Mouse (Mus musculus) cerebellum, adult 8-10 months (tissue): ENCODE results near the gene Bst1.

ENCODE experiments used
- DNase-seq: peaks from one replicate; pipeline ENCODE4 v3.0.0; 2022

Bst1 gene

DNA sequence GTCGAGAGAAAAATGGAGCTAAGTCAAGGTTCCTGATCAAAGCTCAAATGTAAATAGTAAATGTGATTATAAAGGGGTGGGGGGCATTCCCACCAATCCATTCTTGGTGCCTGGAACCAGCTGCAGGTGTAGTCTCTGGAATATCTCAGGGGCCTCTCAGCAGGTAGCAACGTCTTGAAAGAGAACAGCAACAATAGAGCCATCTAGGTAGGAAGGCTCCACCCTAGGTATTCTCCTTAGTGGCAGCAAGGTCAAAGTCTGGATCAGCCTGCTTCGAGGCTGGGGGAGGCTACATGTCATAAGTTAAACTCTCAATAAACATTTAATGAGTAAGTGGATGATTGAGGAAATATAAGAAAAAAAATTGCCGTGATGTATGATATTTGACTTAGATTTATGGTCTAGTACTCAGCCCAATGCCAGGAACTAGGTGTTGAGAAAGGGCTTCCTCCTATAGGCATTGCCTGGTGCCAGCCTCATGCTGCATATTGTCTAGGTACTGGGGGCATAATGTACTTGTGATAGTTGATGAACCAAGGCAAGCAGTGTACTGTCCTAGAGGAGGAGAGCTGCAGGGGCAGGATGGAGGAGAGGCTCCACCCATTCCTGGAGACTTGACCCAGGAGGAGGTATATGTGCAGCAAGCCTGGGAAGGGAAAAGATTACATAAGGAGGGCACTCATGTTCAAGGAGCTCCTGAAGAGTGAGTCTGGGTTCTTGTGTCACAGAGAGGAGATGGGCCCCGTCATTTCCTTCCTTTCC is 42.2 kb downstream of the Bst1 start:
- DNase-seq = no peak

DNA sequence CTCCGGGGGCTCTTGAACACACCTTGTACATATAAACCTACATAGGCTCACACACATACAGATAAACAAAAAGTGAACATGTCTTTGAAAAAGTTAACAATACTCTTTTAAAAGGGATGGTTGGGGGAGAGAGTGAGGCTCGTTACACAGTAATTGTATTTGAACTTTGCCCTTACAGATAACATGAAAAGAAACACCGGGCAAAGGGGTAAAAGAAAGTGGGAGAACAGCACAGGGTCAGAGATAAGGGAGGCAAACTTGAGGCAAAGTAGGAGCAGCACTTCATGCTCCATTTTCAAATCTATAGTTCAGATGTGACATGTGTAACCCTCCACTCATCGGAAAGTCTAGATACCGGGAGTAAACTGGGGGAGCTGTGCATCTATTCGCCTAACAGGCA is 45.0 kb downstream of the Bst1 start:
- DNase-seq = no peak

DNA sequence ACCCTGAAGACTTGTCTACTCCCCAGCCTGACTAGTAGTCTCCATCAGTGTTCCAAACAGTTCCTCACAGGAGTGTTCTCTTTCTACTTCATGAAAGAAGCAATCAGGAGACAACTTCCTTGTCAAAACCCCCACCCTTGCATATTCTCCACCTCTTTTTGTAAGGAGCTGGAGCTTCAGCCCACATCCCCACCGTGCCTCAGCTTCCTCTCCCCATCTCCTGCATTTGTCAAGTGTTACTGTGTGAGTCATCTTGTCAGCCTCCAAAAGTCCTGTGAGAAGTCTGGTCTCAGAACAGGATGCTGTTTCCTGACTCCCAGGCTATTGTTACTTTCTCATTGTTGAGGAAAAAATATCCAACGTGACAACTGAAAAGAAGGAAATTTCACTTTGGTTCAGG is 46.6 kb downstream of the Bst1 start:
- no peak for DNase-seq

DNA sequence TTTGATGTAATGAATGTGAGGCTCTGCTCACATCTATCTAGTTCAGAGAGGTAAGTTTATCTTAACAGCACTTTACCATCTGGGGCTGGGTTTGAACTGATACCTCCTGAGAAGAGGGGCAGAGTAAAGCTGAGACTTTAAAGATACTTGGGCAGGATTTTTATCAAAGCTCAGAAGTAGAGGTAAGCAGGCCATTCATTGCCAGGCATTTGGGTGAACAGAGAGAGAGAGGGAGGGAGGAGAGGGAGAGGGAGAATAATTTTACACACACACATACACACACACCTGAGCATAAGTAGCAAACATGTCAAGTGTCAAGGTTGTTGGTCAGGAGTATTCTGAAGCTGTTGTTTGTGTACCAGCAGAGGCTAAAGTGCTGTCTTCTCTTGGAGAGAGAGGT is 49.6 kb downstream of the Bst1 start, which contains the start of gene Cd38:
Cd38 (plus strand) TSS at position 301 of the 400 bp plus-strand sequence.
- no peak for DNase-seq

DNA sequence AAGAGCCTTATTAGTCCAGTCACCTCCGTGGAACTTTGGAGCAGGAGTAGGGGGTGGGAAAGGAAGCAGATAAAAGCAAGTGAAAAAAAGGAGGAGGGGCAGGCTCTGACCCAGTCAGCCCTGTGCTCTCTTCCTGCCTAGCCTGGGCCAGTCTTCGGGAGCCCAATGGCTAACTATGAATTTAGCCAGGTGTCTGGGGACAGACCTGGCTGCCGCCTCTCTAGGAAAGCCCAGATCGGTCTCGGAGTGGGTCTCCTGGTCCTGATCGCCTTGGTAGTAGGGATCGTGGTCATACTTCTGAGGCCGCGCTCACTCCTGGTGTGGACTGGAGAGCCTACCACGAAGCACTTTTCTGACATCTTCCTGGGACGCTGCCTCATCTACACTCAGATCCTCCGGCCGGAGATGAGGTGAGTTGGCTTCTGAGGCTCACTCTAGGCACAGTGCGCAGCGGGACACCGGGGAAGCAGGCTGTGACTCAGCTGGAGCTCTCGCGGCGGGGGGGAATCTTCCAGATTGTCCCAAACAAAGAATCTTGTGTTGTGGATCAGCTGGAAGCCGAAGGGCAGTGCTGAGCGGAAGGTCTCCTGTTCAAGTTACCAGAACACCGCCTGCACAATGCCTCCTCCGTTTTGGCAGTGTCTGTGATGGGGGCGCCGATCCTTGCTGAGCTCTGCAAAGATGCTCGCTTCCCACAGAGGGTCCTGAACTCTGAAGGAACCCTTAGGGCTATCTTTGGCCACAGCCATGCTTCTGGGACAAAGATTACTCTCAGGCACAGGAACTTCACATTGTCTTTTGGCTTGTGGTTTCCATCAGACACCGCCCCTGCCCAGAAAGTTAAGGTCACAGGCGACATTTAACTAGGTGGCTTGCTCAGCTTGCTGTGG is 50.3 kb downstream of the Bst1 start:
- DNase-seq = peak; percentile 19

DNA sequence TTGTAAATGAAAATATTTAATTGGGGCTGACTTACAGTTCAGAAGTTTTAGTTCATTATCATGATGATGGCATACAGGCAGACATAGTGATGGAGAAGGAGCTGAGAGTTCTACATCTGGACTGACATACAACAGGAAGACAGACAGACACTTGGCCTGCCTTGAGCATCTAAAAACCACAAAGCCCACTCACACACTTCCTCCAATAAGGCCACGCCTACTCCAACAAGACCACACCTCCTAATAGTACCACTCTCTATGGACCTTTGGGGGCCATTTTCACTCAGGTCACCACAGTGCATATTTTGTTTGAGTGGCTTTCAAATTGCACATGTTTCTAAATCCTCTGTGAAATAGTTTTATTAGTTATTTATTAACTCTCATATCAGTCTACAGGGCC is 53.2 kb downstream of the Bst1 start:
- no peak for DNase-seq

DNA sequence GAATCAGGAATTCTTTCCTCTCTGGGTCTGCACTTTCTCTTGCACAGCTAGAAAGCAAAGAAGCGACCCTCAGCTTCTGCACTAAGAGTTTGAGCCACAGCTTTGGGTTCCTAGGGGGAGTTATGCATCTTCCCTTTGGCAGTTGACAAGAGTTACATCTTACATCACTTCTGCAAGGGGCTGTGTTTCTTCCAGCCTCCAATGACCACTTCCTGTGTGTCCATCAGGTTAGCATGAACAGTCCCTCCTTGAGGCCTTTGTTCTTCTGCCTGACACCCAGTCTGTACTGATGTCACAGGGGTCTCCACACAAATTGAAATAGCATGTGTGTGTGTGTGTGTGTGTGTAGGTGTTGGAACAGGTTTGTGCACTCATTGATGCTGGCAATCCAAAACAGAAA is 54.0 kb downstream of the Bst1 start:
- DNase-seq = no peak

DNA sequence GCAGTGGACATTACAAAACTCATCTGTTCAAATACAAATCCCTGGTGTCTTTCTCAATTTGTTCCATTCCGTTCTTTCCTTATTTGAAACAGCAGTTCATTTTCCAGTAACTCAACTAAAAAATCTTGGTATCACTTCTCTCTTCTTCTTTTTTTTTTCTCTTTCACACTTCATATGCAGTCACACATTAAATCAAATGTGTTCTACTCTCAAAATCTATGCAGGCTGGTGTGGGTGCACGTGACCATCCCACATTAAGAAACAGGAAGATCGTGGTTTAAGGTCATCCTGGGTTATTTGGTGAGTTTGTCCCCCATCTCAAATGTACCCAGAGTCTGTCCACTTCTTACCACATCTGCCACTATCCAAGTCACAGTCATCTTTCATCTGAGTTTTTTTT is 63.3 kb downstream of the Bst1 start:
- DNase-seq = no peak

DNA sequence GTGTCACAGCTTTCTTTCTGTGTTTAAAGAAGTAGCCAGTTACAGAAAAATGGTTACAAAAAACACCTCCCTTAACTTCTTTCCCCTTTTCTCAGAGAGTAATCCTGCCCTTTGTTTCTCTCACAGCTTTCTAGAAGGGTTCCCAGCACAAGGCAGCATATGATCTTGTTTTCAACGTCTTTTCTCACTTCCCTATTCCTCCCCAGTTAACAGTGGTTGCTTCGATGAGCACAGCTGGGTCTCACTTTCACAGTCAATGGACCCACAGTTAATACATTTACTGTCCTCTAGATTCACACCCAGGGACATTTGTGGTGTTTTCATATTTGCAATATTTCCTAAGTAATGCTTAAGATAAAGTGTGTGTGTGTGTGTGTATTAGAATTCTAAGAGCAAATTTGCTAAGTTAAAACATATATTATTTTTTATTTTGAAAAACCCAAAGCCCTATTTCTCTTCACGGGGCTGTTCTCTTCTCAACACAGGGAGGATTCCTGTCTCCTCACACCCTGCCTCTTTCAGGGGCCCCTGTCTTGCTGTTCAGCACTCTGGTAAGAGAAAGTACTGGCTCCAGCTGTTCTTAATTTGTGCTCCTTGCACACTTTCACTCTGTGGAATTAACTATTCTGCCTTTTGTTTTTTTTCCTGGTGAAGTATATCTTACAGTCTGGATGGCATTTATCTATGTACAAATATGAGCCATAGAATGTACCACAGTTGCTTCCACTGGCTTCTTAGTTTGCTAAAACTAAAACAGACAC is 66.6 kb downstream of the Bst1 start:
- DNase-seq = no peak

DNA sequence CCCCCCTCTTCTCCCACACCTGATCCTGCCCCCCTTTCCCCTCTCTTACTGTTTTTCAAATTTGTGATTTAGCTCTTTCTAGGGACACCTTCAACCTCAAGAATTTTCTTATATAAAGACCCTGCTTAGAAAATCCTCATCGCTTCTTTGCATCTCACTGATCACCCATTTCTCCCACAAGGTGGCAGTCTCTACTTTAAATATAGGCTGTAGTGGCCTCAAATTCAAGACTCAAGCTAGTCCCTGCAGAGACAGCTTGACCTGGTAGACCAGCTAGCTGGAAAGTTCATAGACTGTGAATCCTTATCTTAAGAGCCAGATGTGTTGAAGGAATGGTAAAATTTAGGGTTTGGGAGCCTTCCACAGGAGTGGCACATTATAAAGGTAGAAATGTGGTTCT is 73.7 kb downstream of the Bst1 start:
- no peak for DNase-seq
